Mouse (Mus musculus) heart, embryonic 10.5 days (tissue): Measurements from ENCODE around the gene Myo1g. TPM values are rescaled to one million over a fixed set of nuclear protein-coding genes. Genes with fewer than 3 reads are reported as not detected.

Experiments
- DNase-seq: peaks from one replicate; pipeline ENCODE4 v3.0.0-alpha.2; 2017; ENCODE audit warnings: low spot score
- H3K27ac ChIP-seq: fragments of 300-500 bp; sonication (generic); 2 replicates; pipeline ENCODE4 v1.5.1; 2016; ENCODE audit warnings: mild to moderate bottlenecking
- H3K27me3 ChIP-seq: fragments of 300-500 bp; sonication (generic); 2 replicates; pipeline ENCODE4 v1.6.1; 2016; ENCODE audit warnings: mild to moderate bottlenecking; ENCODE audit not compliant: poor library complexity, insufficient read depth, severe bottlenecking
- H3K36me3 ChIP-seq: fragments of 300-500 bp; sonication (generic); 2 replicates; pipeline ENCODE4 v1.6.1; 2016; ENCODE audit warnings: mild to moderate bottlenecking, moderate library complexity
- H3K4me1 ChIP-seq: fragments of 300-500 bp; sonication (generic); 2 replicates; pipeline ENCODE4 v1.6.1; 2016; ENCODE audit warnings: mild to moderate bottlenecking
- H3K4me3 ChIP-seq: fragments of 300-500 bp; sonication (generic); 2 replicates; pipeline ENCODE4 v1.5.1; 2016; ENCODE audit warnings: mild to moderate bottlenecking, moderate library complexity
- H3K9me3 ChIP-seq: fragments of 300-500 bp; sonication (generic); 2 replicates; pipeline ENCODE4 v1.6.1; 2016; ENCODE audit warnings: mild to moderate bottlenecking, moderate library complexity
- WGBS: fragments of 180-500 bp; shearing (Covaris S2); methylation state at CpG from one replicate; pipeline ENCODE4 v1.1.7; 2016; 5-methylcytosine and 5-hydroxymethylcytosine counted together
- polyA plus RNA-seq: library from polyadenylated mRNA; unstranded; fragments of >200 nt; fragmentation: Nextera tagmentation; extraction: Ambion mirVana; gene quantifications from 2 replicates; pipeline ENCODE4 v1.2.1, GENCODE M21; 2016

Myo1g gene
- polyA plus RNA-seq, 1 experiment from 2014 or later = 1.6 TPM

- no peak for DNase-seq
- Histone ChIP-seq H3K4me1 (peaks cover 6% of the 10 kb centered on the region), H3K4me3 (no peak overlapping the region), H3K9me3 (no peaks in the 10 kb centered on the region), H3K27me3 (no peaks in the 10 kb centered on the region), H3K36me3 (peaks cover 1% of the 10 kb centered on the region; the same call in 1 of the 2 replicates), H3K27ac (no peak overlapping the region)
- WGBS = 67% methylated on average over 2 of the region's 2 CpGs
Observed at GRCm38 (mm10) chr11:6479231-6479630, 41.5 kb downstream of the Myo1g start.

- WGBS = 96% methylated on average over 1 of the region's 1 CpGs
- H3K27ac ChIP-seq = no peak overlapping the region
- H3K27me3 ChIP-seq = no peaks in the 10 kb centered on the region
- H3K4me3 ChIP-seq = no peak overlapping the region
- DNase-seq = no peak
- H3K36me3 ChIP-seq = peaks cover 3% of the 10 kb centered on the region; the same call in 1 of the 2 replicates
- H3K4me1 ChIP-seq = no peaks in the 10 kb centered on the region; the same call in 1 of the 2 replicates
- H3K9me3 ChIP-seq = no peaks in the 10 kb centered on the region
Observed at GRCm38 (mm10) chr11:6477350-6477749, 43.4 kb downstream of the Myo1g start.

GRCm38 (mm10) chr11:6476876-6477275 lies 43.9 kb downstream of the Myo1g start:
- WGBS = 72% methylated on average over 6 of the region's 6 CpGs
- no peaks in the 10 kb centered on the region; the same call in 1 of the 2 replicates for H3K4me1 ChIP-seq
- H3K4me3 ChIP-seq = no peak overlapping the region
- peaks cover 3% of the 10 kb centered on the region; the same call in 1 of the 2 replicates for H3K36me3 ChIP-seq
- H3K27me3 ChIP-seq = no peaks in the 10 kb centered on the region
- DNase-seq = no peak
- H3K9me3 ChIP-seq = no peaks in the 10 kb centered on the region
- no peak overlapping the region for H3K27ac ChIP-seq

- Histone ChIP-seq H3K4me3 (peak within 1 kb of the TSS; percentile 82), H3K27ac (peak within 1 kb of the TSS; percentile 94), H3K4me1 (peaks cover 4% of the 10 kb centered on the region), H3K9me3 (no peaks in the 10 kb centered on the region), H3K36me3 (peaks cover 6% of the 10 kb centered on the region), H3K27me3 (no peaks in the 10 kb centered on the region)
- peak; percentile 93 for DNase-seq
- WGBS = 9% methylated on average over 76 of the region's 76 CpGs
Observed at GRCm38 (mm10) chr11:6475867-6476484, 44.8 kb downstream of the Myo1g start, which contains the start of gene Purb. Purb (minus strand) TSS chr11:6475917.

GRCm38 (mm10) chr11:6474874-6475731 lies 45.7 kb downstream of the Myo1g start:
- peaks cover 12% of the 10 kb centered on the region for H3K4me1 ChIP-seq
- DNase-seq = peak; percentile 82
- H3K36me3 ChIP-seq = peaks cover 11% of the 10 kb centered on the region
- no peaks in the 10 kb centered on the region for H3K27me3 ChIP-seq
- WGBS = under 1% methylated on average over 109 of the region's 109 CpGs
- H3K27ac ChIP-seq = peak overlapping the region; percentile 94
- peak overlapping the region; percentile 82 for H3K4me3 ChIP-seq
- H3K9me3 ChIP-seq = no peaks in the 10 kb centered on the region

- peaks cover 14% of the 10 kb centered on the region for H3K36me3 ChIP-seq
- no peaks in the 10 kb centered on the region for H3K27me3 ChIP-seq
- 24% methylated on average over 6 of the region's 6 CpGs for WGBS
- no peaks in the 10 kb centered on the region for H3K9me3 ChIP-seq
- DNase-seq = no peak
- peaks cover 12% of the 10 kb centered on the region for H3K4me1 ChIP-seq
- peak overlapping the region; percentile 94 for H3K27ac ChIP-seq
- peak overlapping the region; percentile 82 for H3K4me3 ChIP-seq
Observed at GRCm38 (mm10) chr11:6474381-6474780, 46.4 kb downstream of the Myo1g start.

GRCm38 (mm10) chr11:6472076-6472475 lies 48.7 kb downstream of the Myo1g start:
- no peak for DNase-seq
- Histone ChIP-seq H3K9me3 (no peaks in the 10 kb centered on the region), H3K27ac (peak overlapping the region; percentile 94), H3K27me3 (no peaks in the 10 kb centered on the region), H3K4me1 (peaks cover 12% of the 10 kb centered on the region), H3K36me3 (peaks cover 22% of the 10 kb centered on the region), H3K4me3 (peak overlapping the region; percentile 82)

- peak overlapping the region; percentile 94 for H3K27ac ChIP-seq
- no peaks in the 10 kb centered on the region for H3K27me3 ChIP-seq
- peaks cover 27% of the 10 kb centered on the region for H3K36me3 ChIP-seq
- peak overlapping the region; percentile 82 for H3K4me3 ChIP-seq
- no peak for DNase-seq
- H3K9me3 ChIP-seq = no peaks in the 10 kb centered on the region
- 36% methylated on average over 1 of the region's 1 CpGs for WGBS
- peaks cover 12% of the 10 kb centered on the region for H3K4me1 ChIP-seq
Observed at GRCm38 (mm10) chr11:6471493-6471892, 49.3 kb downstream of the Myo1g start.

- Histone ChIP-seq H3K27me3 (no peaks in the 10 kb centered on the region), H3K4me3 (peak overlapping the region; percentile 82), H3K36me3 (peaks cover 31% of the 10 kb centered on the region), H3K27ac (peak overlapping the region; percentile 94), H3K4me1 (peaks cover 12% of the 10 kb centered on the region), H3K9me3 (no peaks in the 10 kb centered on the region)
- no peak for DNase-seq
- WGBS = 70% methylated on average over 2 of the region's 2 CpGs
Observed at GRCm38 (mm10) chr11:6471054-6471453, 49.7 kb downstream of the Myo1g start.

GRCm38 (mm10) chr11:6468541-6468940 lies 52.2 kb downstream of the Myo1g start:
- peaks cover 33% of the 10 kb centered on the region for H3K36me3 ChIP-seq
- H3K4me1 ChIP-seq = peaks cover 12% of the 10 kb centered on the region
- H3K27ac ChIP-seq = no peak overlapping the region
- H3K9me3 ChIP-seq = no peaks in the 10 kb centered on the region
- 82% methylated on average over 2 of the region's 2 CpGs for WGBS
- H3K27me3 ChIP-seq = no peaks in the 10 kb centered on the region
- no peak for DNase-seq
- no peak overlapping the region for H3K4me3 ChIP-seq

GRCm38 (mm10) chr11:6465122-6465521 lies 55.6 kb downstream of the Myo1g start:
- 23% methylated on average over 4 of the region's 4 CpGs for WGBS

GRCm38 (mm10) chr11:6463159-6463837 lies 57.5 kb downstream of the Myo1g start:
- Histone ChIP-seq H3K4me3 (no peak overlapping the region), H3K27ac (no peak overlapping the region), H3K4me1 (no peaks in the 10 kb centered on the region), H3K36me3 (peaks cover 17% of the 10 kb centered on the region), H3K27me3 (no peaks in the 10 kb centered on the region), H3K9me3 (no peaks in the 10 kb centered on the region)
- no peak for DNase-seq
- WGBS = 87% methylated on average over 6 of the region's 6 CpGs

More at GRCm38 (mm10) chr11:6465122-6465521, 55.6 kb downstream of the Myo1g start:
- Histone ChIP-seq H3K27ac (no peak overlapping the region), H3K9me3 (no peaks in the 10 kb centered on the region), H3K36me3 (peaks cover 25% of the 10 kb centered on the region), H3K4me3 (no peak overlapping the region), H3K4me1 (no peaks in the 10 kb centered on the region; the same call in 1 of the 2 replicates), H3K27me3 (no peaks in the 10 kb centered on the region)
- no peak for DNase-seq
